ENCODE assay signal across 13 mouse cellular contexts in genomic region chr5:27348181-27349095, GRCm38 (mm10).
DNase-seq lines count a peak whose midpoint lies in the region; ATAC-seq and TF ChIP-seq lines count a peak whose summit lies in the region.
"Had no signal": no experiment of that assay in that cellular context is flagged by ENCODE, and none has a peak within 500 bp of the region (broad histone marks: within the 10 kb centered on the region; RNA-seq: fewer than 3 reads in every experiment).

No protein-coding gene starts in this region.

- ATAC-seq in hindbrain, embryonic 11.5 days (ENCODE audit: low FRiP score): no peak
- 0 out of 2 replicates have a peak, but pooled peaks have one; percentile 12 for ATAC-seq in midbrain, embryonic 15.5 days (replicated peaks)
- ATAC-seq in intestine, postnatal 0 days: no peak

- H3K4me3 ChIP-seq in hindbrain, embryonic 11.5 days (ENCODE audit: low read depth, low read length): no peak overlapping the region
- H3K4me3 ChIP-seq in hindbrain, embryonic 10.5 days: no peak overlapping the region
- H3K4me3 ChIP-seq in midbrain, embryonic 15.5 days: no peak overlapping the region
- H3K4me3 ChIP-seq in intestine, postnatal 0 days (ENCODE audit: low read depth, low read length): no peak overlapping the region
- H3K4me3 ChIP-seq: embryonic facial prominence, embryonic 15.5 days; limb, embryonic 15.5 days had no signal

- H3K9me3 ChIP-seq in hindbrain, embryonic 11.5 days (ENCODE audit: control insufficient read depth, low read length): no peaks in the 10 kb centered on the region
- H3K9me3 ChIP-seq in hindbrain, embryonic 10.5 days: no peaks in the 10 kb centered on the region
- H3K9me3 ChIP-seq in midbrain, embryonic 15.5 days: no peaks in the 10 kb centered on the region
- no peaks in the 10 kb centered on the region for H3K9me3 ChIP-seq in intestine, postnatal 0 days (ENCODE audit: control insufficient read depth)
- H3K9me3 ChIP-seq: embryonic facial prominence, embryonic 15.5 days; limb, embryonic 15.5 days had no signal

- no peak for TF ChIP-seq CTCF in intestine, postnatal 0 days (IDR thresholded peaks at IDR 0.05; ENCODE audit: low read depth)

- WGBS in hindbrain, embryonic 11.5 days: 70% methylated on average over 5 of the region's 5 CpGs
- 67% methylated on average over 5 of the region's 5 CpGs for WGBS in hindbrain, embryonic 10.5 days
- 39% methylated on average over 5 of the region's 5 CpGs for WGBS in midbrain, embryonic 15.5 days
- WGBS in intestine, postnatal 0 days: 65% methylated on average over 5 of the region's 5 CpGs

- no peak overlapping the region for H3K4me2 ChIP-seq in hindbrain, embryonic 11.5 days (replicated peaks; ENCODE audit: low read depth, low read length)
- no peak overlapping the region for H3K4me2 ChIP-seq in midbrain, embryonic 15.5 days
- no peak overlapping the region for H3K4me2 ChIP-seq in intestine, postnatal 0 days (replicated peaks; ENCODE audit: low read depth)
- H3K4me2 ChIP-seq: embryonic facial prominence, embryonic 15.5 days; limb, embryonic 15.5 days had no signal

- H3K36me3 ChIP-seq in hindbrain, embryonic 11.5 days (ENCODE audit: control insufficient read depth, insufficient read depth, low read length): no peaks in the 10 kb centered on the region
- H3K36me3 ChIP-seq in hindbrain, embryonic 10.5 days: no peaks in the 10 kb centered on the region
- H3K36me3 ChIP-seq in midbrain, embryonic 15.5 days (replicated peaks): no peaks in the 10 kb centered on the region
- no peaks in the 10 kb centered on the region for H3K36me3 ChIP-seq in intestine, postnatal 0 days (ENCODE audit: control insufficient read depth, insufficient read depth)
- H3K36me3 ChIP-seq: embryonic facial prominence, embryonic 15.5 days; limb, embryonic 15.5 days had no signal

- no peak overlapping the region for H3K27ac ChIP-seq in hindbrain, embryonic 11.5 days (ENCODE audit: low read depth, low read length)
- H3K27ac ChIP-seq in hindbrain, embryonic 10.5 days: no peak overlapping the region
- H3K27ac ChIP-seq in midbrain, embryonic 15.5 days: 0 out of 2 replicates have a peak overlapping the region, but pooled peaks have one; percentile 31
- no peak overlapping the region for H3K27ac ChIP-seq in intestine, postnatal 0 days (ENCODE audit: low read depth, low read length)
- H3K27ac ChIP-seq: embryonic facial prominence, embryonic 15.5 days; limb, embryonic 15.5 days had no signal

- H3K4me1 ChIP-seq in hindbrain, embryonic 11.5 days (replicated peaks; ENCODE audit: control insufficient read depth, insufficient read depth, low read length): no peaks in the 10 kb centered on the region
- peaks cover 10% of the 10 kb centered on the region; the same call in 1 of the 2 replicates for H3K4me1 ChIP-seq in hindbrain, embryonic 10.5 days (replicated peaks)
- H3K4me1 ChIP-seq in midbrain, embryonic 15.5 days: peaks cover 18% of the 10 kb centered on the region
- no peaks in the 10 kb centered on the region for H3K4me1 ChIP-seq in intestine, postnatal 0 days (replicated peaks; ENCODE audit: control insufficient read depth, insufficient read depth, low read length)
- H3K4me1 ChIP-seq: embryonic facial prominence, embryonic 15.5 days; limb, embryonic 15.5 days had no signal

- peak; percentile 6 for DNase-seq in hindbrain, embryonic 11.5 days (ENCODE audit: low spot score)
- DNase-seq in hindbrain, embryonic 10.5 days (ENCODE audit: low spot score): no peak
- DNase-seq in adrenal gland, postnatal 14 days: peak; percentile 33
- peak; percentile 56 for DNase-seq in cerebellum, adult 9-11 months
- DNase-seq in layer of hippocampus, adult 9-11 months: no peak
- DNase-seq: kidney, adult 2 months; kidney, postnatal 4 days; thymus, postnatal 36 days had no signal

- no peak overlapping the region for H3K9ac ChIP-seq in hindbrain, embryonic 11.5 days (ENCODE audit: low read depth, low read length)
- H3K9ac ChIP-seq in midbrain, embryonic 15.5 days: no peak overlapping the region
- H3K9ac ChIP-seq in intestine, postnatal 0 days (ENCODE audit: low read depth, low read length): no peak overlapping the region
- H3K9ac ChIP-seq: embryonic facial prominence, embryonic 15.5 days; limb, embryonic 15.5 days had no signal

- H3K27me3 ChIP-seq in hindbrain, embryonic 11.5 days (ENCODE audit: control insufficient read depth, insufficient read depth, low read length): no peaks in the 10 kb centered on the region
- H3K27me3 ChIP-seq in hindbrain, embryonic 10.5 days (ENCODE audit: insufficient read depth, poor library complexity, severe bottlenecking): no peaks in the 10 kb centered on the region
- no peaks in the 10 kb centered on the region for H3K27me3 ChIP-seq in midbrain, embryonic 15.5 days (replicated peaks)
- H3K27me3 ChIP-seq in intestine, postnatal 0 days (replicated peaks; ENCODE audit: control insufficient read depth, insufficient read depth, low read length): no peaks in the 10 kb centered on the region
- H3K27me3 ChIP-seq: CH12.LX; embryonic facial prominence, embryonic 15.5 days; limb, embryonic 15.5 days had no signal

Comparison
In these comparisons a context has a peak if more than half of its experiments do, and no peak if none do; other contexts are left out.
1. DNase-seq: peak in hindbrain, embryonic 11.5 days (single experiment), adrenal gland, postnatal 14 days (single experiment) and cerebellum, adult 9-11 months (single experiment); none in hindbrain, embryonic 10.5 days (single experiment) and layer of hippocampus, adult 9-11 months (single experiment).